Mouse (Mus musculus): Measurements from ENCODE around the gene Pdk2. TPM values are rescaled to one million over a fixed set of nuclear protein-coding genes. Genes with fewer than 3 reads are reported as not detected.
"Not testable (repeated sequence)": the region's sequence is repeated elsewhere in the genome, so short reads cannot be mapped to it uniquely, and the experiment has no call there.

Pdk2 gene
- total RNA-seq, 2 experiments from 2014 or later: 90.5 to 91.0 TPM

DNA sequence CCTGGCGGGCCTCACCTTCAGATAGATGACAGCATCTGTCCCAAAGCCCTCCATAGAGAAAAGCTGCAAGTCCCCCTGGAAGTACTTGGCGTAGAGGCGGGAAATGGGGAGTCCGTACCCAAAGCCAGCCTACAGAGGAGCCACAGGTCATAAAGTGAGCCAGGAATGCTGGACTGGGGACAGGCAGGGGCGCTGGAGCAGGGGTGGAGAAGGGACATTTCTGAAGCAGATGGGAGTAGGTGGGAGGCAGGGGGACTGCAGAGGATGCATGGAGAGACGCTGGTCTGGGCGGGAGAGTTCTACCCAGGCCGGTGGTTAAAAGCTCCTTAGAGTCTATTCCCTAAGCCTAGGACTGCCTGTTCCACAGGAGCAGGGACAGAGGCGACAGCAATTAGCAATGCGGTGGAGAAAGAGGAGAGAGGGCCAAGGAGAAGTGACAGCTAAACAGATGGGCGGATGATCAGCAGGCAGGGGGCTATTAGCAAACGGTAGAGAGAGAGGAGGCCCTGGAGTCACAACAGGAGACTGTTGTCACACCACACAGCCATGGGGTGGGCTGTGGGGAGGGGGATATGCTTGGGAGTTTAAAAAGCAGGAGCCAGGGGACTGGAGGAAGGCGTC, 13.2 kb downstream of the Pdk2 start:
- DNase-seq (ENCODE audit: low spot score in 2 of 2): no peak

DNA sequence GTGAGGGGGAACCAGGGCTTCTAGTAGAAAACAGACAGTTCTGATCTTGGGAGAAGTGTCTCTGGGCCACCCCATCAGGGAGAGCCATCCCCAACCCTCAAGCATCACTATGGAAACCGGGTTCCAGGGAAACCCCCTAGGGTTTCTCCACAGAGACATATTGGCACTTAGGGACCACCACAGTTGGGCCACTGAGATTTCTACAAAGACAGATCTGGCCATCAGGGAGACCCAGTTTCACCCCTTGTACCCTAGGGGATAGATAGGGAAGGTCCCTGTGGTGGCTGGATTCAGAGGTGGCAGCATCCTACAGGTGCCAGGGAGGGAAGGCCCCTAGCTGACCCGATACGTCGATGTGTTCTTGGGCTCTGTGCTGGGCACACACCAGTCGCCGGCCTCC, 14.3 kb downstream of the Pdk2 start:
- no peak for DNase-seq (ENCODE audit: low spot score in 2 of 2)

DNA sequence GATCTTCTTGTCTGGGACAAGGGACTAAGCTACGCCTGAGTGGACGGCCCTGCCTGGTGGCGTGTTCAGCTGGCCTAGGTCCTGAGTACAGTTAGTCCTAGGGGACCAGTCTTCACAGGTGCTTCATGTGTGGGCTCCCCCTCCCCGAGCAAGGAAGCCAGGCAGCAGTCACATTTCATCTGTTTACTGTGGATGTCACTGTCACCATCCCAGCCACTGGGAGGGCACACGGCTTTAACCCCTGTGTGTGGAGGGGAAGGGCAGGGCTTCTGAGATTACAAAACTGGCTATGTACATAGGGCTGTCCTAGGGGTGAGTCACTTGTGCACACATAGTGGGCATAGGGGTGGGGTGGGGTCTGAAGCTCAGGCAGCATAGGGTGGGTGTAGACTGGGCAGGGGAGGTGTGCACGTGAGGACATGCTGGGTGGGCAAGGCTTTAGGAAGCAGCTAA, 15.0 kb downstream of the Pdk2 start:
- DNase-seq (ENCODE audit: low spot score in 2 of 2): no peak

DNA sequence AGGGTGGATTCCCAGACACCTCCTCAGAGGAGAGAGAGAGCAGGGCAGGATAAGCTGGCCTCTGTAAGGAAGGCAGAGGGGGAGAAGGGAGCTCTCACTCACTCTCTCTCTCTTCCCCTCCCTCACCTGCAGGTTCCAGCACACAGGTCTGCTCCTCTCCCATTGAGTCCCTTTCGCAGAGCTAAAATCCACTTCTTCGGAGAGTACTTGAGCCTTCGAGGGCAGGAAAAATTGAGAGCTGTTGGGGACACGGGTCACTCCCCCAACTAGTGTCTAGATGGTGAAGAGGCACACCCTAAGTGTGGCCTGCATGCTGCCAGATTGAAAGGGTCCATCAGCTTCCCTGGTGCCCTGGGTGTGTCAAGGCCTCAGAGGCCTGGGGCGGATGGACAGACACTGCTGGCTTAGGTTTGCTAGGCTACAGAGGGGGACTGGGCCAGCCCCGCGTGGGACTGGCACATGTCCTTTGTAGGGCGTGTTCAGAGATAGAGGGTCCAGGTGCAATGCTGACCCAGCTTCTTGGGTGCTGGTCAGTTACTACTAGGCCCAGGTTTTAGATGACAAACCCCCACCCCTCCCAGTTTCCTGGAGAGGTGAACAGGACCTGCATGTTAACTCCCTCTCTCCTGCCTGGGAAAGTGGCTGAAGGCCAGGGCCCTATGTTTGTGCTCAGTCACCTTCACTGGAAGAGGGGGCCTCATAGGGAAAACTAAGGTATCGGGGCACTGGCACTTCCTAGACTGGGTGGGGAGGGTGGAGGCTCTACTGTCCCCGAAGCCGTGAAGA, 15.7 kb downstream of the Pdk2 start:
- DNase-seq (ENCODE audit: low spot score in 2 of 2): no peak

DNA sequence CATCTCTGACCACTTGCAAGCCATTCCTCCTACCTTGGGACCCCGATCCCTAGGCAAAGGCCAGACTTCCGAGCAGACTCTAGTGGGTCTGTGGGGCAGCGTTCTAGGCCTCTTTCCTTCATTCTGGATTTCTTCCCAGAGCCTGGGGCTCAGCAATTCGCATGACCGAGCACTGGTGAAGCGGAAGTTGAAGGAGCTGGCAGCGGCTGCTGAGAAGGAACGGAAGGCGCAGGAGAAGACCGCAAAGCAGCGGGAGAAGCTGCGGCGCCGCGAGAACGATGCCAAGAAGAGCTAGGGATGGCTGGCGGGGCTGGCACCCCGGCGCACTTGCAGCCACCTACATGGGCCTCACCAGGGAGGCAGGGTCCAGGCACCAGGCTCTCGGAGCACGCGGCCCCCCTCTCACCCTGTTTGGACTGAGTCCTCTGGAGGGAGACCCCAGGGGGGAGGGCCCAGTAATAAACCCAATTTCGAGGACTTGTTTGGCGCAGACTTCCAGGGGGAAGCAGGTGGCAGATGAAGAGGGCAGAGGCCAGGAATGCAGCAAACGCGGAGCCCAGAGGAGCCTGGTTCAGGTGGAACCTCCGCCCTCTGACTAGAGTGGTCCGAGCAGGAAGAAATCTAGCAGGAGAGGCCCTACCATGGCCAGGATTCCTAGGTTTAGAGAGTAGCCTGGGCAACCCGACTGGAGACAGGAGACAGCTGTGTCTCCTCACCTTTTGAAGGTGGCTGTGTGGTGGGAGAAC, 16.5 kb downstream of the Pdk2 start:
- peak in 1 of 2 experiments; percentile 62 for DNase-seq (ENCODE audit: low spot score in 2 of 2)

DNA sequence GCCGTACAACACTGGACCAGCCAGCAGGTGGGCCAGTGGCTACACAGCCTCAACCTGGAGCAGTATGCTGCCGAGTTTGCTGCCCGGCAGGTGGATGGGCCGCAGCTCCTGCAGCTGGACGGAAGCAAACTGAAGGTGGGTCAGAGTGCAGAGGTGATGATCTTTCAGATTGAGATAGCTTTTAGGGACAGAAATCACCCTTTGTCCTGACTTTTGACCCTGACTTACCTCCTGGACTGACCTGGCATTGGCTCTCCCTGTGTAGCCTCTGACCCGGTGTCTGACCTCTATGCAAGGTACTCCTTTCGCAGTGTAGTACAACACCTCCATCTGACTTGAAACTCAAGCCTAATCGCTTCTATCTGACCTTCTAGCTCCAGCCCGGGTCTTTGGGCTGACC, 17.7 kb downstream of the Pdk2 start:
- DNase-seq (ENCODE audit: low spot score in 2 of 2): no peak

DNA sequence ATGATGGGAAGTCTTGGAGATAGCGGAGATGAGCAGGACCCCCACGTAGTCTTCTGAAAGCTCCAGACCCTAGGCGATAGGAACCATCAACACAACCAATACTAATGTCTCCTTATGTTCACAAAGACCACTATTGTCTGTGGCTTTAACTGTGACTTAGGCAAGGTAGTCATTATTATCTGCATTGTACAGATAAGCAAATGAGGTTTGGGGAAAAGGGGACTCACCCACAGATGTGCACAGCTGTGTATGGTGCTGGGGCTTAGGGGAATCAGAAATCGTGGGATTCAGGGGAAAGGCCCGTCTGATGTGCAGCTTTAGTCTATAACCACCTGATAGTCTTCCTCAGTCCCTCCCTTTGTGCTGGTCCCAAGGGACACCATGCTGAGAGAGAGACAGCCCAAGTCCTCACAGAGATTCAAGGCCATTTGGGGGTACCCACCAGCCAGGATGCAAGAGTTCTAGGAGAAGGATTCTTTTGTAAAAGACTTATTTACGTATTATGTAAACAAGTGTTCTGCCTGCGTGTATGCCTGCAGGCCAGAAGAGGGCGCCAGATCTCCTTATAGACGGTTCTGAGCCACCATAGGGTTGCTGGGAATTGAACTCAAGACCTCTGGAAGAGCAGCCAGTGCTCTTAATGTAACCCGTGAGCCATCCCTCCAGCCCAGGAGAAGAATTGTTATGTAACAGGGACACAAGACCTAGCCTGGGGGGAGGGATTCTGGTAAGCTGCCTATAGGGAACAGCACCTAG, 18.7 kb downstream of the Pdk2 start:
- DNase-seq (ENCODE audit: low spot score in 2 of 2): no peak

DNA sequence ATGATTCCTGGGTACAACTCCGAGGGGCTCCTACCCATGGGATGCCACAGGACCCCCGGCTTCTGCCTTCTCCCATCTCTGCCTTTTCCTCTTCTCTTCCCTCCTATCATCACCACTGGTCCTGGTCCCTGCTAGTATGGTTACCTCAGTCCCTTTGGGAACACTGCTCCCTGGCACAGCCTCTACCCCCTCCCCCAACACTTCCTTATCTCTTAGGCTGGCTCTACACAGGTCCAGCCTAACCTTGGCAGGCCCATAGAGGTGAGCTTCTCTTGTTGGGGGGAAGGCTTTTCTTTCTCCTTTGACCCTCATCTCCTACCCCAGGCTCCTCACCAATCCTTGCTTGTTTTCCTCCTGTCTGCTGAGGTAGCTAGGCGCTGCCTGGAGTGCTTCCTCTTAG, 25.7 kb downstream of the Pdk2 start:
- no peak for DNase-seq (ENCODE audit: low spot score in 2 of 2)

DNA sequence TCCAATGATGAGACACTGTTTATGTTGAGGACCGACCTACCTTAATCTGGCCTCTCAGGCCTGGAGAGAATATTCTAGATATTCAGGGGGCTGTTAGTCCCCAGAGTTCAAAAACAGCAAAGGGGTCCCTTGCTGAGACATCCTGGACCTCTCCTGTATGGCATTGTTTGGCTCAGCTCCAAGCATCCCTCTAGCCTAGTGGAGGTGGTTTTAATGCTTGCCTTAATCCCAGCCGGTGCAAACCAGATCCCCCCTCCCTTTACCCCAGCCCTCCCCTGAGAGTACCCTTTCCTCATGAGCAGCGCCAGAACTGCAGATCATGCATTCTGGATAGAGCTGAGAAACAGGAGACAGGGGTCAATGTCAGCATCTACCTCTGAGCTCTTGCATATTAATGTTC, 28.7 kb downstream of the Pdk2 start:
- no peak for DNase-seq (ENCODE audit: low spot score in 2 of 2)

DNA sequence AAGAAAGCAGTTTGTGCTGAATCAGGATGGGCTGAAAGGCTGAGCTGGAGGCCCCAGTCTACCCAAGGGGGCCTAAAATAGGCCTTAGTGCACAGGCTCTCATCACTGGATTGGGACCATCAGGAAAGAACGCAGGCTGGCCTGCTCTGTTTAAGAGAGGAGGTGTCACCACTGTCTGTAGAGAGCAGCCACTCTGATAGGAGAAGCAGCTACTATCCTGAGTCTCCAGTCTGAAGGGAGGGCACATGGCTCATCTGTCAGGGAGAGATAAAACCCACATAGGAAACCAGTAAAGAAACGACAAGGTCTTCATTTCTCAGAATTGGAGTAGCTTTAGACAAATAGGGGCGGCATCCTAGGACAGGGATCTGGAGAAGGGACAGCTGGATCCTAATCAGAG, 29.1 kb downstream of the Pdk2 start:
- DNase-seq (ENCODE audit: low spot score in 2 of 2): no peak

DNA sequence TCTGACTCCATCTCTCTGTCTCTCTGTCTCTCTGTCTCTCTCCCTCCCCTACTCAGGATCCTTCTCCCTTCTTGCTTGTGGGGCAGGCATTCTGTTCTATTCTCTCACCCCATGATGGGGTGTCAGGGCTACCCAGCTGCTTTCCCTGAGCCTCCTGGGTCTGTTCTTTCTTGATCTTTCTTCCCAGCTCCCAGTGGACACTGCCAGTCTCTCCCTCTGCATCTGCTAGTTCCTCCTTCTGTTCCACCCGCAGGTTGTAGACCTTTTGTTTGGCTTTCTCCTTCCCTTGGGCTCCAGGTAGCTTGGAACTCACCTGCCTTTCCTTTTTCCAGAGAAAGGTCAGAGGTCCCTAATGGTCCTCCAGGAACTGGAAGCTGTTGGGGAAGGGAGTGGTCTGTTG, 29.7 kb downstream of the Pdk2 start:
- no peak for DNase-seq (ENCODE audit: low spot score in 2 of 2)

DNA sequence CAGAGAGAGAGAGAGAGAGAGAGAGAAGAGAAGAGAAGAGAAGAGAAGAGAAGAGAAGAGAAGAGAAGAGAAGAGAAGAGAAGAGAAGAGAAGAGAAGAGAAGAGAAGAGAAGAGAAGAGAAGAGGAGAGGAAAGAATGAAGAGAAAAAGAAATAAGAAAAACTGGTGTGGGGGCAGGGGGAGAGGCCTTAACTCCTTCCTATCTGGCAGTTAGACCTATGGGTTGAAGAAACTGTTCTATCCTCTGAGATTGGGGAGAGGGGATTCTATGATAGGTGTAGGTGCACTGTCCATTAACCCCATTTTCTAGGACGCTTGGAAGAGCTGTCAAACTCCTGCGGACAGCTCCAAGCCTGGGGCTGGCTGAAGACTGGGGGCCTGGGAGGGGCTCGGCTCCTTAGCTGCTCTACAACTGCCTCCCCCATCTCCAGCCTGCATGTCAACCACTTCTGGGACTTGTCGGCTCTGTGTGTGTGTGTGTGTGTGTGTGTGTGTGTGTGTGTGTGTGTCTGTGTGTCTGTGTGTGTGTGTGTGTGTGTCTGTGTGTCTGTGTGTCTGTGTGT, 30.2 kb downstream of the Pdk2 start:
- DNase-seq (ENCODE audit: low spot score in 2 of 2): not testable (repeated sequence)

DNA sequence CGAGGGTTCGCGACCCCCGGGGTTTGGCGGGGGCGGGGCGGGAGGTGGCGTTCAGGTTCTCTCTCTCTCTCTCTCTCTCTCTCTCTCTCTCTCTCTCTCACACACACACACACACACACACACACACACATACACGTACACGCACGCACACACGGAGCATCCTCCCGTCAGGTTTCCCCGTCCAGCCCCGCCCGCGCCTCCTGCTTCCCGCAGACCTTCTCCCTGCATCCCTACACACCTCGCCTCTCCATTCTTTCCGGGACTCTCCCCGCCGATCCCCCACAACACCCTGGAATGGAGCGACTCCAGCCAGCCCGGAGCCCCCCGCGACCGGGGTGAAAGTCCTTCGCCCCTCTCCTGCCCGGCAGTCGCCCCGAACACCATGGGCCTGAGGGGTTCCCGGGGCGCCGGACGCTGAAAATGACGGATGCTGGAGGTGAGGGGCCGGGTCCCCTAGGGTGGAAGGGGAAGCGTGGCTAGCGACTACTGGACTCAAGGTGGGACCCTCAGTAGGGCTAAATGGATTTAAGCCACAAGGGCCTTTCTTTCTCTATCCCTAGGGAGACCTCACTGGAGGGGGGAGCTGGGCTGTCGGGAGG, 30.9 kb downstream of the Pdk2 start:
- DNase-seq (ENCODE audit: low spot score in 2 of 2): peak in 1 of 2 experiments; percentile 57

DNA sequence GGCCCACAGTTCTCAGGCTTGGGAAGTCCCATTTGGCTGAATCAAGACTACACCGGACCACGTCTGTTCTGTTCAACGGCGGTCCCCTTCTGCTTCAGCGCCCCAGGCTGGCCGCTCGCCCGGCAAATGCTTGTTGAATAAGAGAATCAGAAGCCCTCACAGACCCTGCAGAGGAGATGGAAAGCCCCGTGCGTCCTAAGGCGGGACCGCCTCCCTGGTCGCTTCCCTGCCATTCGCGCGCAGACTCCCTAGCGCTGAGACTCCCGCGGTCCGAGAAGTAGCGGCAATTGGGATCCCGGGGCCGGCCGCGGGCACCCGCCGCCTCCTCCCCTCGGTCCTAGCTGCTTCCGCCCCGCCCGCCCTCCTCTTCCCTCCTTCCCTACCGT, 31.5 kb downstream of the Pdk2 start, which contains the start of gene Samd14:
Gene Samd14, plus strand, starts transcription at position 251 of the 386 bp plus-strand sequence.
- DNase-seq (ENCODE audit: low spot score in 2 of 2): peak; percentile 80 to 83

DNA sequence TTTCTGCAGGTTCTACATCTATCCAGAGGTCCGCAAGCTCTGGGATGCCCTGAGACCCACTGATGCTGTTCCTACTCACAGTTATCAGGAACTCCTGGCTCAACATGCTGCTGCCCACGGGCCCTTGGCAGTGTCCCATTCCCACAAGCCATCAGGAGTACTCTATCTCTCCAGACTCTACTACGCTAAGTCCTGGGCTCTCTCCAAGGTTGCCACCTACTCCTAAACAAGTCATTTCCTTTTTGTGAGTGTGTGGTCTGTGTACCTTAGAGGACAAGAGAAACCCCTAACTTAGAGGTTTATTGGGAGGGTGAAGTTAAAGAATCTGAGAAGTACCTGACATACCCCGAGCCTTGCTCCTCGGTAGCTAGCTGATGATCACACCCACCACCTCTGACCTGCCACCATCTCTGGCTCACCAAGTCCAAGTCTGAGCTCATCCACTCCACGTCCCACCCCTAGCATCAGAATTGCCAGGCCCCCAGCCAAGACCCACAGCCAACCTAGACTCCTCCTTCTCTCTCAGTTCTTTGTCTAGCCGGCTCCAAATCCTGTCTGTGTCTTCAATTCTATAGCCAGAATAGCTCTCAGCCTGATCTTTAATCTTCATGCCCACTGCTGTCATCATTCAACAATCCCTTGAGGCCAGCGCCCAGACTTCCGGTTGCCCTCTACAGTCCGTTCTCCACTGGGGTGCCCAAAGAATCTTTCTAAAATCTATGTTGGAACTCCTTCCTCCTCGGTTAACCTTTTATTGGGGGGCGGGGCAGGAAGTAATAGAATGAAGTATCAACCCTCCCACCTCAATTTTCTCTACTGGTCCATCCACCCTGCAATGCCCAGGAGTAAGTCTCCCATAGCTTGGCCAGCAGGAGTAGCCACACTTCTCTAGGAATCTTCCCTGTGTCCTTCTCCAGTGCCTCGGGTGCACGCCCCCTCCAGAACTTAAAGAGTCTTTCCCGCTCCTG, 32.2 kb downstream of the Pdk2 start:
- peak in 1 of 2 experiments; percentile 50 for DNase-seq (ENCODE audit: low spot score in 2 of 2)

DNA sequence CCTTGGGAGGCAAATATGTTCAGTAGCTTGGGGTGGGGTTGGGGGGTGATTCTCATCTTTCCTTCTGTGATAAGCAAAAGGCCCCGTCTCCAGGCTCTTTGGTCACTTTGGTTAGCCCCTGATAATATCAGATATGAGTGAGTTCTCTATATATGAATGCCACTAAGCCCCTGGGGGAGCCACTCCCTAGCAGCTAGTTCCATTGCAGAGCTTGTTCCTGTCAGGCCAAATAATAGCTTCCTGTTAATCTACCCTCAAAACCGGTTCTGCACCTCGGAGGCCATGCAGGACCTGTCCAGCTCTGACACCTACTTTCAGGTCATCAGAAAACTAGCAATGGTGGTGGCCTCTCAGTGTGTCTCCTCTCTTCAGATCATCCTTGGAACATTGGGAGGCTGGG, 33.7 kb downstream of the Pdk2 start:
- no peak for DNase-seq (ENCODE audit: low spot score in 2 of 2)

DNA sequence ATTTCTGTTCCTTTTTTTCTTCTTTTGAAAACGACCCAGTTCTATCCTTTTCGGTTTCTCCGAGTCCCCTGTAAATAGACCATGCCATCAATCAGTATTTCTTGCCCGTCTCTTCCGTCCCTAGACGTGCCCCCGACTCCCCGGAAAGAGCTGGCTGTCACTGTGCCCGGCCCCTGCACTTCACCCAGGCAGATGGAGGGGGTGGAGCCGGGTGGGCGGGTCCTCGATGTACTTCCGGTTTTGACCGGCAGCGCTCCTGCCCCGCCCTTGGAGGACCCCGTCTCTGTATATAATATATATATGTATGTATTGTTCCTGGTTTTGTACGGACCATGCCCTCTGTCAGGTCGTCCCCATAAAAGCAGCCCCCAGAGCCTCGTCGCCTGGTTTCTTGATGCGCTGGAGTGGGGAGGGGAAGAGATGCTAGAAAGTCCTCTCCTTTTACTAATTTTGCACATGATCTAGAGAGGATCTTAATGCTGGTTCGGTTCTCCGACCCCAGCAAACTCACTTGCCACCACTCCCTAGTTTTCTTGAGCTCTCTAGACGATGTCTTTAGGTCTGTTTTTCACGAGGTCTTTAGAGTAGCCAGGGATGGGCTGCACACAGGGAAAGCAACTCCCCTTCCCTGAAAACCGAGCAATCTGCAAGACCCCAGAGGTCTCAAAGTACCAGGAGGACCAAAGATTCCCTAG, 34.5 kb downstream of the Pdk2 start:
- DNase-seq (ENCODE audit: low spot score in 2 of 2): peak in 1 of 2 experiments; percentile 75

DNA sequence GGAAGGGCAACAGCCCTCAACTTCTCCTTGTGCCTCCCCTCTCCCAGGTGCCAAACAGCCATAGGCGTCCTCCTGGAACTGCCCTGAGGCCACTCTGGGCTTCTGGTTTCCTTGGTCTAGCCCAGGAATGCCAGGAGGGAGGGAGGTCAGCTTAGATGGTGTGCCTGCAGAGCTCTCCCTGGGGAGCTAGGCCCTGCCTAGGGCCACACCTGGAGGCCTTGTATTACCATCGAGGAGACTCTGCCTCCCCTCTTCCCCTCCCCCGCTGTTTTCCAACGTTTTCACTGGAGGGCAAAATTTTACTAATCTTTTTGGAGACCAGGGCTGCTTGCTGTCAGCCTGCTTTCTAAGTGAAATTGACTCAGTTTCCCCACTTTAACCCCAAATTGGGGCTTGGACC, 35.1 kb downstream of the Pdk2 start:
- no peak for DNase-seq (ENCODE audit: low spot score in 2 of 2)

DNA sequence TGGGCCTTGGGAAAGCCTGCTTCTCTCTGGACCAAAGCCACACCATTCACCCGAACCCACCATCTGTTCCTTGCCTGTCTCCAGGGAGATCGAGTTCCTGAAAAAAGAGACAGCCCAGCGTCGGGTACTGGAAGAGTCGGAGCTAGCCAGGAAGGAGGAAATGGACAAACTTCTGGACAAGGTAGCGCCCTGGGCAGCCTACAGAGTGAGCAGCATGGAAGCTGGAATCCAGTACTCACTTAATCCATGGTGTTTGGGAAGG, 36.3 kb downstream of the Pdk2 start:
- DNase-seq (ENCODE audit: low spot score in 2 of 2): no peak

Data from layer of hippocampus, postnatal 14 days (tissue).